Mouse (Mus musculus): ENCODE results near the gene Pten. TPM values are rescaled to one million over a fixed set of nuclear protein-coding genes. Genes with fewer than 3 reads are reported as not detected.
"Not testable (repeated sequence)": the region's sequence is repeated elsewhere in the genome, so short reads cannot be mapped to it uniquely, and the experiment has no call there.

The Pten gene
- polyA plus RNA-seq, 1 experiment from 2014 or later, result 13.1 TPM

DNA sequence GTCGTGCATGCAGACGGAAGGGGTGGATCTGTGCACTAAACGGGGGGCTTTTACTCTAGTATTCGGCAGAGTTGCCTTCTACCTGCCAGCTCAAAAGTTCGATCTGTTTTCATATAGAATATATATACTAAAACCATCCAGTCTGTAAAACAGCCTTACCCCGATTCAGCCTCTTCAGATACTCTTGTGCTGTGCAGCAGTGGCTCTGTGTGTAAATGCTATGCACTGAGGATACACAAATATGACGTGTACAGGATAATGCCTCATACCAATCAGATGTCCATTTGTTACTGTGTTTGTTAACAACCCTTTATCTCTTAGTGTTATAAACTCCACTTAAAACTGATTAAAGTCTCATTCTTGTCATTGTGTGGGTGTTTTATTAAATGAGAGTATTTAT is 65.7 kb downstream of the Pten start:
- H3K27ac ChIP-seq; ATAC-seq (ENCODE audit: insufficient number of reproducible peaks, insufficient read depth, low FRiP score, low TSS enrichment); H3K4me2 ChIP-seq (replicated peaks); H3K4me1 ChIP-seq; H3K4me3 ChIP-seq; H3K9ac ChIP-seq; H3K27me3 ChIP-seq; H3K9me3 ChIP-seq: not testable (repeated sequence)
- H3K36me3 ChIP-seq, result peaks cover 15% of the 10 kb centered on the region
- no CpG with 5 or more reads among the region's 7 CpGs for WGBS

DNA sequence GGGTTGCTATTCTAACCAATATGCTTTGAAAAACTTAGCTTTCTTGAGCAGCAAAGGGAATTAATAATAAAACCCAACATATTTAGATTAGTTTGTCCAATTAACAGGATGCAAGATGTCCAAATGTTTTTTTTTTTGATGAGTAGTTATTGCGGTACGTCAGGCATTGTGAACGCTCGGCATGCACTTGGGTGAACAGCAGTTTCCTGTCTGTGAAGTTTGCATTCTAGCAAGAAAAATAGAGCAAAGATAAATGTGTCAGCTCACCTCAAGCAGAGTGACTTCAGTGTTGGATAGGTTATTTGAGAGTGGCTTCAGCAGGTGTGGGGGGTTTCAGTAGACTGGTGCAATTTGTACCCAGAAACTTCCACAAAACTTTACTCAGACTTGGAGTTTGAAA is 69.3 kb downstream of the Pten start:
- Histone ChIP-seq H3K27me3 (no peaks in the 10 kb centered on the region), H3K4me3 (no peak overlapping the region), H3K9me3 (no peaks in the 10 kb centered on the region), H3K36me3 (no peaks in the 10 kb centered on the region), H3K27ac (no peak overlapping the region), H3K9ac (no peak overlapping the region), H3K4me2 (replicated peaks) (no peak overlapping the region), H3K4me1 (no peaks in the 10 kb centered on the region)
- ATAC-seq (ENCODE audit: insufficient number of reproducible peaks, insufficient read depth, low FRiP score, low TSS enrichment), result no peak
- WGBS, result 81% methylated on average over 4 of the region's 4 CpGs

DNA sequence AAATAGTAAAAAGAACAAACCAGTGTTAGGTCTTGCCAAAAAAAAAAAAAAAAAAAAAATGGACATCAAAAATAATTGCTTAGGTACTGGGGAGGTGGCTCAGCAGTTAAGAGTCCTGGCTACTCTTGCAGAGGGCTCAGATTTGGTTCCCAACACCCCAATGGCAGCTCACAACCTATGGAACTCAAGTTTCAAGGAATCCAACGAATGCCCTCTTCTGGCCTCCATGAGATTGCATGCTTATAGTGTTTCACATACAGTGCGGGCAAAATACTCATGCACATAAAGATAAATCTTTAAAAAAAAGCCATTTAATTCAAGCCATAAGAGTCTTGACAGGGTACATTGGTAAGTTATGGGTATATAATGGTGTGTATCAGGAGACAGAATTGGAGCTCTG is 72.6 kb downstream of the Pten start:
- Histone ChIP-seq H3K27me3 (no peaks in the 10 kb centered on the region), H3K36me3 (no peaks in the 10 kb centered on the region), H3K4me1 (no peaks in the 10 kb centered on the region), H3K4me3 (no peak overlapping the region), H3K9ac (no peak overlapping the region), H3K27ac (no peak overlapping the region), H3K4me2 (replicated peaks) (no peak overlapping the region), H3K9me3 (no peaks in the 10 kb centered on the region)
- ATAC-seq (ENCODE audit: insufficient number of reproducible peaks, insufficient read depth, low FRiP score, low TSS enrichment), result no peak
- WGBS, result 88% methylated on average over 2 of the region's 2 CpGs

DNA sequence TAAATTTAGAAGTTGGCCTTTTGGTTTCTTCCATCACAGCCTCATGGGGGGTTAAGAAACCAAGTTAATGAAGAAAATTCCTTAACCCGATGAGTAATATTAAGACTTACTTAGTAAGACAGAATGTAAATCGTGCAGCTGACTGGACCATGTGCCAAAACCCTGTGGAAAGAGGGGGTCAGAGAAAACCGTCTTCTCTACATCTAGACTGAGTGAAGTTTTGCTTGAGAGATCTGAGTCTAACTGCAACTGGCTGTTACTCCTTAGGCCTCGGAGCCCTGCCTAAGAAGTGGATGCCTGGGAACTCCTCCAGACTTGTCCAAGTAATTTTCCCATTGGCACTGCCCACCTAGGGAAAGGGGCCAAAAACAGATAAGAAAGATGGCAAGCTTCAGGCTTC is 74.0 kb downstream of the Pten start:
- no peak overlapping the region for H3K9ac ChIP-seq
- no peak overlapping the region for H3K4me3 ChIP-seq
- no peaks in the 10 kb centered on the region for H3K4me1 ChIP-seq
- ATAC-seq (ENCODE audit: insufficient number of reproducible peaks, insufficient read depth, low FRiP score, low TSS enrichment), result no peak
- H3K27ac ChIP-seq, result no peak overlapping the region
- no peaks in the 10 kb centered on the region for H3K27me3 ChIP-seq
- H3K36me3 ChIP-seq, result no peaks in the 10 kb centered on the region
- no peak overlapping the region for H3K4me2 ChIP-seq (replicated peaks)
- WGBS, result 89% methylated on average over 4 of the region's 4 CpGs
- no peaks in the 10 kb centered on the region for H3K9me3 ChIP-seq

DNA sequence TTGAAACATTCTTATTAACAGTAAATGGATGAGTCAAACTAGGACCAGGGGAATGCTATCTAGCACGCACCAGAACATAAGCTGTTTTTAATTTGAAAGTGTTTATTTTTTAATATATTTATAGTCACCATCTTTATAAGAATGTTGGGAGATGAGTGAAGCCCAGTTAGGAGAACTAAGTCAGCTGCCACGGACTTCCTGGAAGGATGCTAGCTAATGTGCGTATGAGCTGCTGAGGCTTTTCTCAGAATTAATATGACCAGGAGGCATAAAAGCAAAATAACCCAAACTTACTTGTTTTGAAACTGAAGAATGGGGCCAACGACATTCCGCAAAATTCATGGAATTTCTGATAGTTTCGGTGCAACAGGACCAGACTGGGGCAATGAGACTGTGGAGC is 83.2 kb downstream of the Pten start:
- Histone ChIP-seq H3K27me3 (no peaks in the 10 kb centered on the region), H3K9ac (no peak overlapping the region), H3K27ac (no peak overlapping the region), H3K4me3 (no peak overlapping the region), H3K4me2 (replicated peaks) (no peak overlapping the region), H3K9me3 (no peaks in the 10 kb centered on the region), H3K4me1 (no peaks in the 10 kb centered on the region), H3K36me3 (no peaks in the 10 kb centered on the region)
- no peak for ATAC-seq (ENCODE audit: insufficient number of reproducible peaks, insufficient read depth, low FRiP score, low TSS enrichment)
- WGBS, result 87% methylated on average over 6 of the region's 6 CpGs

DNA sequence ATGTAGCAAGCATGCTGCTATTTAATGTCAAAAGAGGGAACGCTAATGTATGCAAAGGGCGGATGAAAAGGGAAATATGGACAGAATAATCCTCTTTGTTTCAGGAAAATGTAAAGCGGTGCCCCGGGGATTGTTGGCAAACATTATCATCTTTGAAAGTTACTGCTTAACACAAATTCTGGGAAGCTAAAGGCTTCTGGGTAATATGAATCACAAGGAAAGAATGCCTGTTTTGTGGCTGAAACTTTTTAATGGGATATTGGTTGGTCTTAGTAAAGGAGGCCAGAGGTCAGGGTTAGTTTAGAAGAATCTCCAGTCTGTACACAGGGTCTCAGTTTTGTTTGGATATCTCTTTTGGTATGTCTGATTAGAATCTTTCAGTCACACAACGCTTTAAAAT is 87.2 kb downstream of the Pten start:
- WGBS, result 84% methylated on average over 5 of the region's 5 CpGs
- Histone ChIP-seq H3K27me3 (no peaks in the 10 kb centered on the region), H3K4me1 (no peaks in the 10 kb centered on the region), H3K4me2 (replicated peaks) (no peak overlapping the region), H3K9ac (no peak overlapping the region), H3K9me3 (no peaks in the 10 kb centered on the region), H3K27ac (no peak overlapping the region), H3K36me3 (no peaks in the 10 kb centered on the region), H3K4me3 (no peak overlapping the region)
- no peak for ATAC-seq (ENCODE audit: insufficient number of reproducible peaks, insufficient read depth, low FRiP score, low TSS enrichment)

DNA sequence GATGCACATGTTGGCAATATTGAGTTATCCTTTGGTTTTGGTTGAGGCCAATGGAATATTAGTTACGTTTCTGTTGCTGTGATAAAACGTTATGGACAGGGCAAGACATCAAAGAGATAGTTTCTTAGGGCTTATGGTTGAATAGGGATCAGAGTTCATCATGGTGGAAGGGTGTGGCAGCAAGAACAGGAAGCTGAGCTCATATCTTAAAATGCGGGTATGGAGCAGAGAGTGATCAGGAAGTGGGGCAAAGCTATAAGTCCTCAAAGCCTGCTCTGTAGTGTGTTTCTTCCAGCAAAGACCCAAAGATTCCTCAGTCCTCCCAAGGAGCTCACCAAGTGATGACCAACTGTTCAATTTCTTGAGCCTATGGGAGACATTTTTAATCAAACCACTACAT is 90.7 kb downstream of the Pten start:
- Histone ChIP-seq H3K9ac (no peak overlapping the region), H3K4me2 (replicated peaks) (no peak overlapping the region)
- no peak for ATAC-seq (ENCODE audit: insufficient number of reproducible peaks, insufficient read depth, low FRiP score, low TSS enrichment)

DNA sequence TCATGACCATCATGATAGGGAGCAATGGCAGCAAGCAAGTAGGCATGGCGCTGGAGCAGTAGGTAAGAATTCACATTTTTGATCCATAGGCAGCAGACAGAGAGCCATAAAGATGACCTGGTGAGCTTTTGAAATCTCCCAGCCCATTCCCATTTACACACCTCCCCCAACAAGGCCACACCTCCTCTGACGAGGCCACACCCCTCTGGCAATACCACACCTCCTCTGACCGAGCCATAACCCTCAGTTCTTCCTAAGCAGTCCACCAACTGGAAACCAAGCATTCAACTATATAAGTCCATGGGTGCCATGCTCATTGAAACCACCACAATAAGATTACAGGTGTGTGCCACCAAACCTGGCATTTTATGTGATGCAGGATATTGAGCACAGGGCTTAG is 95.0 kb downstream of the Pten start:
- Histone ChIP-seq H3K27me3 (no peaks in the 10 kb centered on the region), H3K4me3 (no peak overlapping the region), H3K27ac (no peak overlapping the region), H3K4me1 (no peaks in the 10 kb centered on the region), H3K9ac (no peak overlapping the region), H3K9me3 (no peaks in the 10 kb centered on the region), H3K36me3 (no peaks in the 10 kb centered on the region), H3K4me2 (replicated peaks) (no peak overlapping the region)
- 79% methylated on average over 3 of the region's 3 CpGs for WGBS
- no peak for ATAC-seq (ENCODE audit: insufficient number of reproducible peaks, insufficient read depth, low FRiP score, low TSS enrichment)

More for the DNA sequence above, 90.7 kb downstream of the Pten start:
- H3K4me1 ChIP-seq, result no peaks in the 10 kb centered on the region
- H3K27ac ChIP-seq, result no peak overlapping the region
- no peaks in the 10 kb centered on the region for H3K9me3 ChIP-seq
- no peaks in the 10 kb centered on the region for H3K36me3 ChIP-seq
- H3K27me3 ChIP-seq, result no peaks in the 10 kb centered on the region
- H3K4me3 ChIP-seq, result no peak overlapping the region
- WGBS, result 72% methylated on average over 3 of the region's 3 CpGs

DNA sequence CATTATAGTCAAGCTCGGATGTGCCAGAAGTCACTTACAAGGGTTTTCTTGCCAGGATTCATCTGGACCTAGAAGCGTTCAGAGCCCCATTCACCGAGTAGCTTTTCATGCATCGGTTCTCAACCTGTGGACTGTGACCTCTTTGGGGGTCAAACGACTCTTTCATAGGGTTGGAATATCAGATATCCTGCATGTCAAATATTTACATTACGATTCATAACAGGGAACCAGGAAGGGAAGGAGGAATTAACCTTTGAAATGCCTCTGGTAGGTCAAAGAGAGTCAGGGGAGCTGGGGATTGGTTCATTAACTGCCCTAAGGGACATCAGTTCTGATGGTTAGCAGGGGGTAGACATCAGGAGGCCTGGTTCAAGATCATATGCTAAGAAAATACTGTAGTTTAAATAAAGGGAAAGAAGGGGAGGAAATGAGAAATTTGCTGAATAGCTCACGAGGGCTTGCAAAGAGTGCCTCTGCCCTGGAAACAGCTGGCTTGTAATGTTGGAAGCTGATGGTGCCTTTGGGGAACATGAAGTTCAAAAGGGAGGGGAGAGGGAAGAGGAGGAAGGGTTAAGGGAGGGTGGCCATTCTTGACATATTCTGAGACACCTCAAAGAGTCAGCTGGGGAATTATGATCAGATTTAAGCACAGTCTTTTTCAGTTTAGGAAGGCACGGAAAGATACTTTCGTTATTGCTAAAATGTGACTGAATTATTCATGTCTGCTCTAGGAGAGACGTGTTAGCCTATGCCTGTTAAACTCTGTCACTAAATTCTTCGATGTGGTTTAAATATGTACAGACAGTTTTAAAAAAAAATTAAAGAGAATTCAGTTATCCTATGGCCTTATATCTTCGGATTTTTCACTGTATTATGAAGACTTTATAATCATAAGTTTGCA is 104.6 kb downstream of the Pten start:
- Histone ChIP-seq H3K4me3 (no peak overlapping the region), H3K9me3 (no peaks in the 10 kb centered on the region), H3K27me3 (no peaks in the 10 kb centered on the region), H3K36me3 (no peaks in the 10 kb centered on the region), H3K4me1 (peaks cover 14% of the 10 kb centered on the region), H3K4me2 (replicated peaks) (no peak overlapping the region), H3K9ac (no peak overlapping the region), H3K27ac (no peak overlapping the region)
- peak; percentile 15; the same call in 1 of the 2 replicates for ATAC-seq (ENCODE audit: insufficient number of reproducible peaks, insufficient read depth, low FRiP score, low TSS enrichment)
- WGBS, result 50% methylated on average over 12 of the region's 12 CpGs

GRCm38 (mm10) chr19:32866765-32867164 is 109.5 kb downstream of the Pten start:
- H3K27me3 ChIP-seq, result no peaks in the 10 kb centered on the region; the same call in 1 of the 2 replicates
- ATAC-seq (ENCODE audit: insufficient number of reproducible peaks, insufficient read depth, low FRiP score, low TSS enrichment), result no peak
- peak overlapping the region; percentile 50 for H3K4me2 ChIP-seq (replicated peaks)
- no peak overlapping the region for H3K9ac ChIP-seq
- 6% methylated on average over 13 of the region's 13 CpGs for WGBS
- peaks cover 16% of the 10 kb centered on the region for H3K4me1 ChIP-seq
- peak overlapping the region; percentile 21 for H3K4me3 ChIP-seq
- no peak overlapping the region for H3K27ac ChIP-seq
- H3K36me3 ChIP-seq, result no peaks in the 10 kb centered on the region
- H3K9me3 ChIP-seq, result no peaks in the 10 kb centered on the region

- Histone ChIP-seq H3K27ac (no peak overlapping the region), H3K27me3 (no peaks in the 10 kb centered on the region; the same call in 1 of the 2 replicates), H3K9ac (no peak overlapping the region), H3K9me3 (no peaks in the 10 kb centered on the region), H3K4me1 (peaks cover 13% of the 10 kb centered on the region), H3K36me3 (no peaks in the 10 kb centered on the region), H3K4me2 (replicated peaks) (peak overlapping the region; percentile 50), H3K4me3 (peak overlapping the region; percentile 21)
- 3% methylated on average over 18 of the region's 18 CpGs for WGBS
- no peak for ATAC-seq (ENCODE audit: insufficient number of reproducible peaks, insufficient read depth, low FRiP score, low TSS enrichment)
Observed at GRCm38 (mm10) chr19:32867181-32867897, 110.0 kb downstream of the Pten start.

- Histone ChIP-seq H3K27me3 (no peaks in the 10 kb centered on the region; the same call in 1 of the 2 replicates), H3K36me3 (no peaks in the 10 kb centered on the region), H3K27ac (no peak overlapping the region), H3K4me3 (no peak overlapping the region), H3K4me1 (peaks cover 13% of the 10 kb centered on the region), H3K9ac (no peak overlapping the region), H3K4me2 (replicated peaks) (no peak overlapping the region), H3K9me3 (no peaks in the 10 kb centered on the region)
- 42% methylated on average over 5 of the region's 5 CpGs for WGBS
- ATAC-seq (ENCODE audit: insufficient number of reproducible peaks, insufficient read depth, low FRiP score, low TSS enrichment), result no peak
Observed at GRCm38 (mm10) chr19:32868560-32868959, 111.3 kb downstream of the Pten start.

Data from embryonic facial prominence, embryonic 12.5 days (tissue).